Mouse (Mus musculus) limb, embryonic 15.5 days (tissue): ENCODE results near the gene Prkab1. TPM values are rescaled to one million over a fixed set of nuclear protein-coding genes. Genes with fewer than 3 reads are reported as not detected.
A peak's percentile ranks its signal among the peaks of the same experiment; 100 is the strongest.

Experiments used
- ATAC-seq: fragments of 200-750 bp; cut with Nextera tagmentation; 2 replicates; pipeline ENCODE4 v1.8.0; 2017; ENCODE audit warnings: low read depth, moderate TSS enrichment; ENCODE audit not compliant: insufficient number of reproducible peaks, low FRiP score, low TSS enrichment
- H3K27ac ChIP-seq: fragments of 300-500 bp; sonication (generic); 2 replicates; pipeline ENCODE4 v1.5.1; 2015; ENCODE audit warnings: moderate library complexity, mild to moderate bottlenecking, inconsistent platforms
- H3K27me3 ChIP-seq: fragments of 300-500 bp; sonication (generic); 2 replicates; pipeline ENCODE4 v1.6.1; 2015; ENCODE audit warnings: inconsistent platforms
- H3K36me3 ChIP-seq: fragments of 300-500 bp; sonication (generic); 2 replicates; pipeline ENCODE4 v1.6.1; 2015; ENCODE audit warnings: inconsistent platforms
- H3K4me1 ChIP-seq: fragments of 300-500 bp; sonication (generic); 2 replicates; pipeline ENCODE4 v1.6.1; 2015; ENCODE audit warnings: inconsistent platforms
- H3K4me2 ChIP-seq: fragments of 300-500 bp; sonication (generic); 2 replicates; pipeline ENCODE4 v1.6.1; 2015; ENCODE audit warnings: mild to moderate bottlenecking, inconsistent platforms
- H3K4me3 ChIP-seq: fragments of 300-500 bp; sonication (generic); 2 replicates; pipeline ENCODE4 v1.5.1; 2015; ENCODE audit warnings: mild to moderate bottlenecking, inconsistent platforms
- H3K9ac ChIP-seq: fragments of 300-500 bp; sonication (generic); 2 replicates; pipeline ENCODE4 v1.6.1; 2015; ENCODE audit warnings: inconsistent platforms
- H3K9me3 ChIP-seq: fragments of 300-500 bp; sonication (generic); 2 replicates; pipeline ENCODE4 v1.6.1; 2016; ENCODE audit warnings: inconsistent platforms
- WGBS: fragments of 180-500 bp; shearing (Covaris S2); methylation state at CpG from one replicate; pipeline ENCODE4 v1.1.7; 2015; 5-methylcytosine and 5-hydroxymethylcytosine counted together
- polyA plus RNA-seq: library from polyadenylated mRNA; unstranded; fragments of >200 nt; fragmentation: Nextera tagmentation; extraction: Ambion mirVana; gene quantifications from 2 replicates; pipeline ENCODE4 v1.2.1, GENCODE M21; 2015

The Prkab1 gene
- polyA plus RNA-seq, 1 experiment from 2014 or later: 61.3 TPM

DNA sequence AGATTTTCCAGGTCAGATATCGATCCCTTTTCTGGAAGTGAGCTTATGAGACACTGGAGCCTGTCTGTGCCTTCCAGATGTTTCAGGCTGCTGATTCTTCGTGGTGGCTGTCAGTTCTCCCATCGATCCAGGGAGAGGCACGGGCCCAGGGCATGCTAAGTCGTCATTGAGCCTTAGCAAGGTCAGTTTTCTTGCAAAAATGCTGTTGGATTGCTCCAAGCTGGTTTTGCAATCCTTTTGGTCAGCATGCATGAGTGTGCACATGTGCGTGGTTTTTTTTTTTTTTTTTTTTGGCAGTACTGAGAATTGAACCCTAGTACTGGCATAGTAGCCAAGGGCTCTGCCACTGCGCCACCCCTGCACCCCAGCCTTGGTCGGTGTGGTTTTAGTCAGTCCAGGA is 21.2 kb downstream of the Prkab1 start:
- Histone ChIP-seq H3K27me3 (no peaks in the 10 kb centered on the region), H3K4me2 (no peak overlapping the region), H3K4me3 (no peak overlapping the region), H3K4me1 (no peaks in the 10 kb centered on the region), H3K36me3 (no peaks in the 10 kb centered on the region), H3K9me3 (no peaks in the 10 kb centered on the region), H3K27ac (no peak overlapping the region), H3K9ac (no peak overlapping the region)
- ATAC-seq: no peak
- 83% methylated on average over 8 of the region's 8 CpGs for WGBS

DNA sequence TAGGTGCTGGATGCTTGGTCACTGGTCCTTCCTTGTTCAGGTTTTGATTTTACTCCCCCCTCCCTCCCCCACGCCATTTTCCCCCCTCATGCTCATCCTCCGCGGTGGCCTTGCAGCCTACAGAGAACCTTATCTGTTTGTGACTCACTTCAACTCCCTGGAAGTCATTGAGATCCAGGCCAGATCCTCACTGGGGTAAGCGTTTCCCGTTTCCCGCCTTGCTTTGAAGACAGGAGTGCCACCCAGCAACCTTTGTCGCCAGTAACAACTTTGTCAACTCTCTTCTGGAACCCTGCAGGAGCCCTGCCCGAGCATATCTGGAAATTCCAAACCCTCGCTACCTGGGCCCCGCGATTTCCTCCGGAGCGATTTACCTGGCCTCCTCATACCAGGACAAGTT is 26.9 kb downstream of the Prkab1 start:
- Histone ChIP-seq H3K9me3 (no peaks in the 10 kb centered on the region), H3K36me3 (peaks cover 25% of the 10 kb centered on the region), H3K4me2 (no peak overlapping the region), H3K27ac (no peak overlapping the region), H3K4me1 (no peaks in the 10 kb centered on the region), H3K9ac (no peak overlapping the region), H3K27me3 (no peaks in the 10 kb centered on the region), H3K4me3 (no peak overlapping the region)
- WGBS: 80% methylated on average over 13 of the region's 13 CpGs
- ATAC-seq: no peak

DNA sequence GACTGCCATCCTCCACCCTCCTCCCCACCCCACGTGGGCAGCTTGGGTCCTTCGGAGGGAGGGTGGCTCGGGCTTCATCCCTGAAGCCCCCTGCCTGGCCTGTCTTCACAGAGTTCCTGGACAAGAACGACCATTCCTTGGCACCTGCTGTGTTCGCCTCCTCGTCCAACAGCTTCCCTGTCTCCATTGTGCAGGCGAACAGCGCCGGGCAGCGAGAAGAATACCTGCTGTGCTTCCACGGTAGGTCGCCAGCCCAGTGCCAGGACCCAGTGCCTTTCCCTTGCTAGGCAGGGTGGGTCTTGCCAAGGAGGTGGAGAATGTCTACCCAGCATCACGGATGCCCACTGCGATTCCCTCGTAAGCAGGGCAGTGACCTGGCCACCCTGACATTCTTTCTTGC is 30.2 kb downstream of the Prkab1 start:
- H3K9ac ChIP-seq: no peak overlapping the region
- no peak overlapping the region for H3K4me3 ChIP-seq
- 91% methylated on average over 15 of the region's 15 CpGs for WGBS
- no peaks in the 10 kb centered on the region for H3K4me1 ChIP-seq
- no peaks in the 10 kb centered on the region for H3K27me3 ChIP-seq
- peaks cover 48% of the 10 kb centered on the region for H3K36me3 ChIP-seq
- H3K4me2 ChIP-seq: no peak overlapping the region
- H3K9me3 ChIP-seq: peaks cover 7% of the 10 kb centered on the region; the same call in 1 of the 2 replicates
- no peak for ATAC-seq
- H3K27ac ChIP-seq: no peak overlapping the region

- Histone ChIP-seq H3K9me3 (peaks cover 7% of the 10 kb centered on the region; the same call in 1 of the 2 replicates), H3K36me3 (peaks cover 53% of the 10 kb centered on the region), H3K27ac (no peak overlapping the region), H3K4me3 (no peak overlapping the region), H3K4me1 (no peaks in the 10 kb centered on the region), H3K4me2 (no peak overlapping the region), H3K9ac (no peak overlapping the region), H3K27me3 (no peaks in the 10 kb centered on the region)
- 0 out of 2 replicates have a peak, but pooled peaks have one; percentile 14 for ATAC-seq
- 82% methylated on average over 11 of the region's 11 CpGs for WGBS
These were observed 32.6 kb downstream of the Prkab1 start for GRCm38 (mm10) chr5:115991717-115992116.

DNA sequence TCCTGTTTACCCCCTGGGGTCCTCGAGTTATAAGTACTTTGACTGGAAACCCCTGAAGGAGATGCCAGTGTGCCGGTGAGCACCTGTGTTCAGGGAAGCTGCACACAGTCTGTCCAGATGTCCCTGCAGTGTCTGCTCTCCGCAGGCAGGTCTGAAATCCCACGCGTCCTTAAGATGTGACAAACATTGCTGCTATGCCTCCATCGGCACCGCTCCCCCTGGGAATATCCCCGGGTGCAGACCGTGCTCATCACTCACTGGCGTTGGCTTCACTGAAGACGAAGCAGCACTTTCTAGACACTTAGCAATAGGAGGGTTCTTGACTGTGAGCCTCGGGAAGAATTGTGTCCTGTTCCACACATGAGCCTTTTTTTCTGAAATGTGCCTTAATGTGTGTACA is 37.0 kb downstream of the Prkab1 start:
- H3K4me3 ChIP-seq: no peak overlapping the region
- no peaks in the 10 kb centered on the region for H3K27me3 ChIP-seq
- H3K4me2 ChIP-seq: no peak overlapping the region
- WGBS: 91% methylated on average over 12 of the region's 12 CpGs
- H3K36me3 ChIP-seq: peaks cover 48% of the 10 kb centered on the region
- ATAC-seq: no peak
- H3K9me3 ChIP-seq: peaks cover 7% of the 10 kb centered on the region; the same call in 1 of the 2 replicates
- no peak overlapping the region for H3K27ac ChIP-seq
- no peak overlapping the region for H3K9ac ChIP-seq
- H3K4me1 ChIP-seq: peaks cover 10% of the 10 kb centered on the region; the same call in 1 of the 2 replicates

DNA sequence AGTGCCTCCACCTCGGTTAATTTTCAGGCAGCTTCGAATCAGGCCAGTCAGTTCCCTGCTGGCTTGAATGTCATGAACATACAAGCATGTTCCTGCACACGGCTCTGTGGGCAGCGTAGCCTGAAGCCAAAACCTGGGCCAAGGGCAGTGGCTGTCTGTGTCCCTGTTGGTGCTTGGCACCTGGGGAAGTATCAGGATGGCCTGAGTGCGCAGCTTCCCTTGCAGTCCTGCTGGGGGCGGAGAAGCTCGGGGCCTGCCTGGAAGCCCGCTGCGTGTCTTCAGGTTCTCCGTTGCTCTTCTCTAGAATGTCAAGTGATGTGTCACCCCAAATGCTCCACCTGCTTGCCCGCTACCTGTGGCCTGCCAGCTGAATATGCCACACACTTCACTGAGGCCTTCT is 39.2 kb downstream of the Prkab1 start:
- peaks cover 11% of the 10 kb centered on the region; the same call in 1 of the 2 replicates for H3K4me1 ChIP-seq
- ATAC-seq: no peak
- peaks cover 47% of the 10 kb centered on the region for H3K36me3 ChIP-seq
- no peak overlapping the region for H3K9ac ChIP-seq
- H3K27me3 ChIP-seq: no peaks in the 10 kb centered on the region
- no peak overlapping the region for H3K4me2 ChIP-seq
- H3K4me3 ChIP-seq: no peak overlapping the region
- no peak overlapping the region for H3K27ac ChIP-seq
- 93% methylated on average over 11 of the region's 11 CpGs for WGBS
- no peaks in the 10 kb centered on the region for H3K9me3 ChIP-seq

DNA sequence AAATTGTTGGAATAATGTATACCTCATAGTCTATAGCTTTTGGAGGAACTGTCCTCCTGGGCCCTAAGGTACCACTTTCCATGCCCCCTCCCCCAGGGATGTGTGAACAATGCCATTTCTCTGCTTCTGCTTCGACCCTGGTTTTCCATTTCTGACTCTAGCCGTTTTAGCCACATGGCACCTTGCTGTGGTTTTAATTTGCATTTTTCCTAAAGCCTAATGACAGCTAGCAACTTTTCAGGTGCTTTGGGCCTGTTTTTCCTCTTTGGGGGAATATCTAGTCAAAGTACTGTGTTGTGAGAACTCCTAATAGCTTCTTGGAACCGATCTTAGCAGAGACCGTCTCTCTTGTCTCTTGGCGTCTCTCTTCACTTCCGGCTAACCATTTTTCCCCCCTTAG is 39.9 kb downstream of the Prkab1 start:
- Histone ChIP-seq H3K4me2 (no peak overlapping the region), H3K27ac (no peak overlapping the region), H3K4me3 (no peak overlapping the region), H3K9ac (no peak overlapping the region), H3K9me3 (no peaks in the 10 kb centered on the region), H3K27me3 (no peaks in the 10 kb centered on the region), H3K4me1 (peaks cover 11% of the 10 kb centered on the region; the same call in 1 of the 2 replicates), H3K36me3 (peaks cover 44% of the 10 kb centered on the region)
- no peak for ATAC-seq
- 87% methylated on average over 6 of the region's 6 CpGs for WGBS

DNA sequence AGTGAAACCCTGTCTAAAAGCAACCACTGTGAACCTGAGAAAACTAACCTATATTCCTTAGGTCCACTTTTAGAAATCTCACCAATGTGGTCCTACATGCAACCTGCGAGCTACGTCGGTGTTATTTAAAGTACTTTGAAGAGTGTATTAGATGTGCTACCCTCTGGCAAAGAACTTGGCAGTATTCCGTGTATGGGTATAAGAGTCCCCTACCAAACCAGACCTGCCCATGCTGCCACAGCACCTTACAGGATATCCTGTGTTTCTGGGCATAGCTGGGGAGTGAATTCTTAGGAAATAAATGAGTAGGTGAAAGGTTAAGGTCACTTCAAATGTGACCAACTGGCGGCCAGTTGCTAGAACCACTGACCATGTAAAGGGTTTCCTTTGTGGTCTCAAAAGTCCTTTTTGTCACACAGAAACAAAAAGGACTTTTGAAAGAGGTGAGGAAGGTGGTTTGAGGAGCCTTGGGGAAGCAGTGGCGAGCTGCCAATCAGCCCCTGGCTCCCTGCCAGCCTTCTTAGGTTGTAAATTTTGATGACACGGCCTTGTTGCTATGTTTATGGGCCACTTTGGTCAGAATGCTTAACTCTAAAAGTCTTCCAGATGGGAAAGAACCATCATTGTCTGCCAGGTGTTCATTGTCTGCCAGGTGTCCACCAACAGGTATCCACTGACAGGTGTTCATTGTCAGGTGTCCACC is 41.5 kb downstream of the Prkab1 start:
- no peak overlapping the region for H3K4me2 ChIP-seq

GRCm38 (mm10) chr5:115980537-115980936 is 43.8 kb downstream of the Prkab1 start:
- H3K4me2 ChIP-seq: no peak overlapping the region
- no peak for ATAC-seq
- peaks cover 27% of the 10 kb centered on the region for H3K36me3 ChIP-seq
- 78% methylated on average over 9 of the region's 9 CpGs for WGBS
- H3K27ac ChIP-seq: no peak overlapping the region; the same call in 1 of the 2 replicates
- H3K9ac ChIP-seq: no peak overlapping the region
- H3K27me3 ChIP-seq: no peaks in the 10 kb centered on the region
- H3K9me3 ChIP-seq: no peaks in the 10 kb centered on the region
- H3K4me3 ChIP-seq: no peak overlapping the region
- H3K4me1 ChIP-seq: peaks cover 13% of the 10 kb centered on the region; the same call in 1 of the 2 replicates

More for the DNA sequence above, 41.5 kb downstream of the Prkab1 start:
- Histone ChIP-seq H3K9ac (no peak overlapping the region), H3K27ac (no peak overlapping the region), H3K36me3 (peaks cover 31% of the 10 kb centered on the region), H3K4me1 (peaks cover 11% of the 10 kb centered on the region; the same call in 1 of the 2 replicates), H3K9me3 (no peaks in the 10 kb centered on the region), H3K4me3 (no peak overlapping the region), H3K27me3 (no peaks in the 10 kb centered on the region)
- 44% methylated on average over 7 of the region's 7 CpGs for WGBS
- ATAC-seq: no peak

- Histone ChIP-seq H3K9ac (no peak overlapping the region), H3K4me1 (peaks cover 13% of the 10 kb centered on the region; the same call in 1 of the 2 replicates), H3K27me3 (no peaks in the 10 kb centered on the region), H3K4me3 (no peak overlapping the region), H3K4me2 (no peak overlapping the region), H3K36me3 (peaks cover 22% of the 10 kb centered on the region; the same call in 1 of the 2 replicates), H3K9me3 (no peaks in the 10 kb centered on the region), H3K27ac (no peak overlapping the region)
- no peak for ATAC-seq
- WGBS: 64% methylated on average over 16 of the region's 16 CpGs
These were observed 45.1 kb downstream of the Prkab1 start for GRCm38 (mm10) chr5:115979134-115979696.

DNA sequence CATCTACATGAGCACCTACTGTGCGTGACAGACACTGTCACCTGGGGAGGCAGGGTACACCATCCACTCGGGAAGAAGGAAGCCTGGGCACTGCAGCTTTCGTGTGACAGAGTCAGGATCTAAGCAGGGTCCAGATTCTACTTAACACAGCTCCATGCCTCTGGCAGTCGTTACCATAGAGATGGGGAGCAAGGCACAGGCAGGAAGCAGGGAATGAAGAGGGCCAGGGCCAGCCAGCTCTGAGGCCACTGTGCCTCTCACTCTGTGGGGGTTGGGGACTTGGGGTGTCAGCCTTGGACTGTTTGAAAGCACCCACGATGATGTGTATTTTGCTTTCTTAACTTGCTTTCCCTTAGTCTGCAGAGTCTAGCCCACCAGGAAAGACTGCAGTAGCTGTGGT is 46.1 kb downstream of the Prkab1 start:
- no peak for ATAC-seq
- 58% methylated on average over 5 of the region's 5 CpGs for WGBS
- no peak overlapping the region for H3K27ac ChIP-seq

GRCm38 (mm10) chr5:115977757-115978156 is 46.6 kb downstream of the Prkab1 start:
- WGBS: 70% methylated on average over 10 of the region's 10 CpGs
- H3K9me3 ChIP-seq: no peaks in the 10 kb centered on the region
- H3K27ac ChIP-seq: no peak overlapping the region
- H3K4me3 ChIP-seq: no peak overlapping the region
- H3K4me2 ChIP-seq: no peak overlapping the region
- H3K4me1 ChIP-seq: peaks cover 8% of the 10 kb centered on the region; the same call in 1 of the 2 replicates
- peaks cover 28% of the 10 kb centered on the region for H3K36me3 ChIP-seq
- no peak for ATAC-seq
- no peaks in the 10 kb centered on the region for H3K27me3 ChIP-seq
- H3K9ac ChIP-seq: no peak overlapping the region

More for the DNA sequence above, 46.1 kb downstream of the Prkab1 start:
- H3K9me3 ChIP-seq: no peaks in the 10 kb centered on the region
- H3K36me3 ChIP-seq: peaks cover 28% of the 10 kb centered on the region
- H3K4me2 ChIP-seq: no peak overlapping the region
- H3K4me1 ChIP-seq: peaks cover 13% of the 10 kb centered on the region; the same call in 1 of the 2 replicates
- no peak overlapping the region for H3K9ac ChIP-seq
- no peaks in the 10 kb centered on the region for H3K27me3 ChIP-seq
- H3K4me3 ChIP-seq: no peak overlapping the region
